Mouse (Mus musculus) cerebellum, postnatal 4 days (tissue): ENCODE data around the gene Pbld1.
A peak's percentile ranks its signal among the peaks of the same experiment; 100 is the strongest.

Experiments
- DNase-seq, 2 experiments: peaks; one replicate each; pipeline ENCODE4 v3.0.0; 2022; ENCODE audit warnings: low spot score in 2 of 2, mixed read lengths in 1 of 2

The Pbld1 gene

DNA sequence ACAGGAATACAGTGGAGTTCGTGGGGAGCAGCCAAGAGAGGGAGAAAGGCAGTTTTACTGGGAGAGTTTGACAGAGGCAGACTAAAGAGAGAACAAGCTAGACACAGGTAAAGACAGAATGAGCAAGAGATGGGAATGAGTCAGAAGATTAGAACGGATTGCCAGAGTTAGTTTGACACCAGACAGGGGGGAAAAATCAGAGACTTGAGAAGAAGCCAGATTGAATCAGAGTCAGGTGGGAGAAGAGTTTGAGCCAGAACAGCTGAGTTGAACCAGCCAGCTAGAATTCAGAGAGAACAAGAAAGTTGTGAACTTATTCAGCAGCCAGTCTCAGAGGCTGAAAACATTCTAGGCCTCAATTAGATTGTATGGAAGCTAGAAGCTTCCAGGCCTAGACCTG, at the start of gene Pbld1:
TSS of gene Pbld1 (plus strand) at position 301 of the 400 bp plus-strand sequence.
- no peak for DNase-seq

DNA sequence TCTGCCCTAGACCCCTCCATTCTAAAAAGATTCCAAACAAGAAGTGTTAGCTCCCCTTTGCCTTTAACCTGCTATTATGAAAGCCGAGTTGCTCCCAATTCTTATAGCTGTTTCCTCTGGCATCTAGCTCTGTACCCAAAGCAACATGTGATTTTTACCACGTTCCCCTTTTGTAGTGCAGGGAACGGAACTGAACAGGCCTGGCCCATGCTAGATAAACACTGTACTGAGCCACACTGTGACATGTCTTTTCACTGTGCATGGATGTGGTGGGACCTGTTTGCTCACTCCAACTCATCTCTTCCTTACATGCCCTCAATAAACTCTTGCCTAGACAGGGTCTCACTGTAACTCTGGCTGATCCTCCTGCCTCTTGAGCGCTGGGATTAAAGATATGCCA, 49.7 kb upstream of the Pbld1 start:
- no peak for DNase-seq

DNA sequence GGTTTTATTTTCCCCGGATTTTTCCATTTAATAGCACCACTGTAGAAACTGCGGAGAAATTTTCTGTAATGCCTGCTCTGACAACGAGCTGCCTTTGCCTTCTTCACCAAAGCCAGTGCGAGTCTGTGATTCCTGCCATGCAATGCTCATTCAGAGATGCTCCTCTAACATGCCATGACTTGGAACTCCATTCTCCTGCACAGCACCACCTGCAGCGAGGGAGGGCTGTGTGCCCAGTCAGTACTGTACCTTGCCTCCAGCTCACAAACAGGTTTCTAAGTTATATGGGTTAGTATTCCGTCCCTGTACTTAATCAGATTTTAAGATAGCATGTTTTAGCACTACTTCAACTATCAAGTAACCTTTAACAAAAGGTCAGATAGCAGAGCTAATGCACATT, 48.4 kb upstream of the Pbld1 start:
- DNase-seq = no peak

DNA sequence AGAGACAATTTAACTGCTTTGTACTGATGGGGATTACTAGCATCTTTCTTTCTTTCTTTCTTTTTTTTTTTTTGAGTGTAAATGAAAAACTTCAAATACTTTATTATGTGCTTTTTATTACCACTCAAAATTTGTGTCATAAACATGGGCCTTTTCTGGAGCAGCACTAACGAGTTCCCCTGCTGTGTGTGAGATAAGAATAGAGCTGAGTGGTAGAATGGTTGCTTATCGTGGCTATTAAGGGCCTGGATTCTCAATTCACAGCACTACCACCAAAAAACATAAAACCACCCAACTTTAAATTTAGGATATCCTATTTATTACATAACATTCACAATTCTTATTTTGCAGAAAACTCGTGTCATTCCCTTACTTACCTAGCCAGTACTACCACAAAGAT, 46.5 kb upstream of the Pbld1 start:
- no peak for DNase-seq

DNA sequence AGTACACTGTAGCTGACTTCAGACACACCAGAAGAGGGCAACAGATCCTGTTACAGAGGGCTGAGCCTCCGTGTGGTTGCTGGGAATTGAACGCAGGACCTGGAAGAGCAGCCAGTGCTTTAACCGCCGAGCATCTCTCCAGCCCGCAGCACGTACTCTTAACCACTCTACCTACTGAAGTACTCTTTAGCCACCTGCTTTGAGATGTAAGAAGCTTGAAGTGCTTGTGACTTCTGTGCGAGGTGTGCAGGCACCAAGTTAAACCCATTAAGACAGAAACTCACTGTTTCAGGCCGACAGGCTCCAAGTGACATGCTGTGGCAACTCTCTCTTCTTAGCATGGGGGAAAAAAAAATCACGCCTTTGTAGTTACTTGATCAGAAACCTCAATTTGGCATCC, 45.8 kb upstream of the Pbld1 start:
- DNase-seq = no peak

DNA sequence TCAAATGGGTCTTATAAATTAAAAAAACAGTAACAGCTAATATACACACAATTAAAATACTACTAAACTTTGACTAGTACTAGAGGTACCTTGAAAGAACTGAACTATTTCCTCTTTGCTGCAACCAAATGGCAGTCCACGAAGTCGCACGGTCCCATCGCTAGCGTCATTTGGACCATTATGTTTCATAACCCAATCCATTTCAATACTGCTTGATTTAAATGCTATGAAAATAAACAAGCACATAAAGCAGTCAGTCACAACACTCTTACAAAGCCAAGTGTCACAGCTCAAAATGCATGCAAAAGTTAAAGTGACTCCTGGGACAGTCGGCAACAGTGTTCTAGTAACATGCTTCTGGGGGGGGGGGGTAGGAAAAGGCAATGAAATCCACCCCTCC, 40.7 kb upstream of the Pbld1 start:
- DNase-seq = no peak

DNA sequence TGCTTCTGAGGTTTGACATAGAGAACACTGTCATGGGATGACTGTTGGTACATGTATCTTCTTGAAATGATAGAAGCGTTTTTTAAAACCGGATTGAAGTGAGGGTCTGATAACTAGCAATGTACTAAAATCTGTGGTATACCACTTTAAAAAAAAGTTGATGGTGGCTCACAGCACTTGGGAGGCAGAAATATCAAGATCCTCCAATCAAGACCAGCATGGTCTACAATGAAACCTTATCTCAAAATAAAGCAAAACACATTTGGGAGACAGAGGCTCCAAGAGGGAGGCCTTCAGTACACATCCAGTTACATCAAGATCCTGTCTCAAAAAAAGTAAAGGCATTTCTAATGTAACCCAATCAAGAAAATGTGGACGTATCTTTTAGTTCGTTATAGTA, 38.3 kb upstream of the Pbld1 start:
- no peak for DNase-seq

DNA sequence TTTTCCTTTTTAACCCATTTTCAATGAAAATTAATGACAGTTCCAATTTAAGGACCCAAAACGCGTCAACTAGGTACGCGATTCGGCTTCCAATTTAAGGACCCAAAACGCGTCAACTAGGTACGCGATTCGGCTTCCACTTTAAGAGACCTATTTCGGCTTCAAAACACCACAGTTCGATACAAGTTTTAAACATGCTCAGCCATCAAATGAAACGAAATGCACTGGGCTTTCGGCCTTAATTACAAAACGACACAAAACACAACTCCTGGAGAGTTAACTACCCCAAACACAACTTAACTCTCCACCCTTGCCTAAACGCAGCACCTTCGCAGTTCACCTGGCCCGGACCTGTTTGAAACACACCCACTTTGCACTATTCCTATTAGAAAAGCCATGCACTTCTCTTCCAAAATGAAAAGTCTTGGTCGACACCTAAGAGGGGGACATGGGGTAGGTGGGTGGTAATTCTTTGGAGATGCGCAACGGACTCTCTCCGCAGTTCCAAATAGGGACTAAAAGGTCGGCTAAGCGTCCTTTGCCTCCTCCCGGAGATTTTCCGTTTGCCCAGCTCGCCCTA, 37.3 kb upstream of the Pbld1 start:
- DNase-seq = no peak

DNA sequence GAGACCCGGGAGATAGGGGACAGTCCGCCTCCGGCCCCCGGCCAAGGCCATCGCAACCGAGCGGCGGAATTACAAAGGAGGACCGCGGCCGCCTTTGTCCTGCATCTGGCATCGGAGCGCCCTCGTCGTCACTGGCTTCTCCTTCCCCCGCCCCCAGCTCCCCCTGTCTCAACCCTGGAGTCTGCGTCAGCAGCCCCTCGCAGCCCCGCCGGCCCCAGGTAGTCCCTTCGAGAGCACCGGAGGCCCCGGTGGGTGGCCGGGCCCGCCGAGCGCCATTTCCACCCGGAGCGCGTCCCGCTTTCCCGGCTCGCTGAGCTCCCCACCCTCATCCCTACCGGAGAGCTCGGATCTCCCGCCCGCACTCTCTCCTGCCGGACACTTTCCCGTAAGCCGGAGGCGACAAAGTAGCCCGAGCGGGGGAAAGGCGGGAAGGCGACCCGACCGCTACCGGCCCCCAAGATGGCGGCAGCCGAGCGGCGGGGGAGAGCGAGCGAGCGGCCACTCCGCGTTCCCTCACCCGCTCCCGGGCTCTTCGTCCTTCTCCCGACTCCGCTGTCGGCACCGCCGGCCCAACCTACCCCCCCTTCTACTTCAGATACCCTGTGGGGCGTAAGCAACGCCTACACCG, 36.7 kb upstream of the Pbld1 start:
- DNase-seq = peak; percentile 46 to 73

DNA sequence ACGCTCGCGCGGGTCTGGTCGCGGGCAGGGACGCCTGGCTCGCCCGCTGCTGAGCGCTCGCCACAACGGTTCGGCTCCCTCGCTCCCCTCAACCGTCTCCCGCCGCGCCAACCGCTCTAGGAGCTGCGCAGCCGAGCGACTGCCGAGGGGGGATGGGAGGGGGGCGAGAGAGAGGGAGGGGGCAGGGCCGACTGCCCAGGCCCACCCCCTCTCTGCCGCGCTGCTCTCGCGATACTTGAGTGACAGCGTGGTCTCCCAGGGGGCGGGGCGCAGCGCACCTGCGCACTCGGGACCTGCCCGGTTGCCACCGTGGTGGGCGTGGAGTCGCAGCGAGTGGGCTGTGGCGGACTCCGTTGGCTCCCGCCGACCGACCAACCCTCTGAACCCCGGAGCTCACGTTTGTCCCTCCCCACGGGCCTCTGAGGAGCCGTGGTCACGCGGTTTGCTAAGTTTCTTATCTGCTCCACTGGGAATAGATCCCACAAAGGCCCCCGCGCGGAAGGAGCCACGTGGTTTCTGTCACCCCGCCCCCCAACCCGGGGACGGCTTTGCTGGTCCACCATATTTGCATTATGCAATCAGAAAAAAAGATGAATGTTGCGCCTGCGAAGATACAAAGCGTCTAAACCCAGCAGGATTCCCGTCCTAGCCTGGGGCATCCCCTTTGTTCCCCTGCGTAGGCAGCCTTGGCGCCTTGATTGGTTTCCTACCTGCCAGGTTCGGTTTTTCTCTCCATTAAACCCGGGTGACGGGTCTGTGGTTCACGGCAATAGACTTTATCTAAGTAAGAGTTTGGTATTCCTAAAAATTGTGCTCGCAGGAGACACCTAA, 36.0 kb upstream of the Pbld1 start, which contains the start of the genes Hnrnph3 and Pbld2:
TSS of gene Hnrnph3 (minus strand) at position 469 of the 831 bp plus-strand sequence.
TSS of gene Pbld2 (plus strand) at position 567 of the 831 bp plus-strand sequence.
- peak; percentile 98 to 99 for DNase-seq

DNA sequence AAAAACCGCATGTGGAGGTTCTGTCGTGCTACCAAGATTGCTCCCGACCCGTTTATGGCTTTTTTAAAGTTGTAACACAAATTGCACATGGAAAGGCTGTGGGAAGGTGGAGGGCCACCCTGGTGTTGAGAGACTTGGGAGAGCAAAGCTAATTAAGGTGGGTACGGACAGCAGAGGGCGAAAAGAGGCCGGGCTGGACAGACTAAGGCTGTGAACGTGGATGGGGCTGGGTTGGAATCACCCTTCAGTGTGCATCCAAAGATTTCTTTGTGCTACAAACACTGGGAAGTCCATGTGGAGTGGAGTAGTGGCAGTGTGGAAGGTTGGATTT, 35.4 kb upstream of the Pbld1 start:
- peak; percentile 27 to 64 for DNase-seq

DNA sequence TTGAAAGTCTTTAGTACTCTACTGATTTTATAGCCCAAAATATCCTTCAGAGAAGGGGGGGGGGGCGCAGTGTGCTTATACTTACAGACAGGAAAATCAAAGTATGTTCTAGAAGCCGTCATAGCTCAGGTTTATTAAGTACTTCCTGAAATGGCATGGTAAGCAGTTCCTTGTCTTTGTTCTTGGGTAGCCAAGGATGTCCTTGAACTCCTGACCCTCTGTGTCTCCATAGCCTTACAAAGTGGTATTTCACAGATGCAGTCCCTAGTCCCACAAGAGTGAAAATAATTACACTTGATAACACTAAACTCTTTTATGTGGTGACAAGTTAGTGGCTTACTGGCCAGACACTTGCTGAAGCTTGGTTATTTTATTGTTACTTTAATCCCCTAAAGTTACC, 34.9 kb upstream of the Pbld1 start:
- DNase-seq = no peak

DNA sequence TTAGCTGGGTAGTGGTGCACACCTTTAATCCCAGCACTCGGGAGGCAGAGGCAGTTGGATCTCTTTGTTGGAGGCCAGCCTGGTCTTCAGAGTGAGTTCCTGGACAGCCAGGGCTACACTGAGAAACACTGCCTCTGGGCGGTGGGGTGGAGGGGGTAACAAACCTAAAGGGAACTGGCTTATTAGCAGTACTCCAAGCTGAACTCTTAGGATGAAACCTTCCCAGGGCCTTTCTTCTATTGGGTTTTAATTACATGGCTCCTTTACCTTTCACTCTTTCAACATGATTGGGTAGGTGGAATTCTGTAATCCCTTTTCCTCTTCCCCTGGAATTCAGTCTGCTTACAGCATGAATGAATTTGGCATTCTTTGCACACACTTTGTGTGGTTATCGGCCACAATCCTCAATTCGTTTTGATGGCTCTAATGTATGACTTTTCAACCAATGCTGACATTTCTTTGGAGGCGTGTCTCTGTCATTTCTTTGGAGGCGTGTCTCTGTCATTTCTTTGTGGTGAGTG, 34.4 kb upstream of the Pbld1 start:
- no peak for DNase-seq

DNA sequence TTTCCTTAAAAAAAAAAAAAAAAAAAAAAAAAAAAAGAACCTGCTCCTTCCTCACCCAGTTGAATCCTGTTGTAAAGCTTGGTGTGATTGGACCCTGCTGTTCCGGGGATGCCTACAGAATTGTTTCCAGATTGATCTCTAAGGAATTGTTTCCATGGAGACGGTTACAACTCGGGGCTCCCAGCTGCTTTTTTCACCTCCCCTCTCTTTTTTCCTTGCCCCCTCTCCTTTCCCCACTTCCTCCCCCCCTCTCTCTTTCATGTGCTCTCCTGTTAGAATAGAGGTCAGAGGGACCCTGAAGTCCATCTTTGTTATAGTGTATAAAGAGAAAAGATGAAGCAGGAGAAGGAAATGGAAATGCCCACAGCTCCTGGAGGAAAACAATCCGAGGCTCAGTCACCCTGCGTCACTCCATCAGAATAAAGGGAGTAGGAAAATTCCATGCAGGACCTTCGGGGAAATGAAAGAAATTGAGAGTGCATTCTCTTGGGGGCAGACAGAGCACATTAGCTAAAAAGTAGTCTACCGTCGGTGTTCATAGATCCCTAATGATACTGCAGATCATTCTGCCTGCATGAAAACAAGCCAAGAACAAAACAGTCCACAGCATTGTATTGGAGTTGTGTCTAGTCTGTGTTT, 33.7 kb upstream of the Pbld1 start:
- no peak for DNase-seq

DNA sequence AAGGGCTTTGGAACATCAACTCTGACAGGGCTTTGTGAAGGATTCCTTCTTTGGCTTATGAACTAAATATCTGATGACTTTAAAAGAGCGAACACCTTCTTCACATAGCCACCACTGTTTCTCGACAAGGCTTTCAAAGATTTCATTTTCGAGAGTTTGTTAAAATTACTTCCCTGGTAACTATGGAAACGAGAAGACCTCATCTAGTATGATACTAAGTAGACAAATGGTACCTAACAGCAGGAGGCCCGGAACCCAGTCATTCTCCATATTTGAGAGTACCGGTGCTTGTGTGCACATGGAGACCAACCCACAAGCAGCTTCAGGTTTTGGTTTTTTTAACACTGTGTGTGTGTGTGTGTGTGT, 33.2 kb upstream of the Pbld1 start:
- no peak for DNase-seq

DNA sequence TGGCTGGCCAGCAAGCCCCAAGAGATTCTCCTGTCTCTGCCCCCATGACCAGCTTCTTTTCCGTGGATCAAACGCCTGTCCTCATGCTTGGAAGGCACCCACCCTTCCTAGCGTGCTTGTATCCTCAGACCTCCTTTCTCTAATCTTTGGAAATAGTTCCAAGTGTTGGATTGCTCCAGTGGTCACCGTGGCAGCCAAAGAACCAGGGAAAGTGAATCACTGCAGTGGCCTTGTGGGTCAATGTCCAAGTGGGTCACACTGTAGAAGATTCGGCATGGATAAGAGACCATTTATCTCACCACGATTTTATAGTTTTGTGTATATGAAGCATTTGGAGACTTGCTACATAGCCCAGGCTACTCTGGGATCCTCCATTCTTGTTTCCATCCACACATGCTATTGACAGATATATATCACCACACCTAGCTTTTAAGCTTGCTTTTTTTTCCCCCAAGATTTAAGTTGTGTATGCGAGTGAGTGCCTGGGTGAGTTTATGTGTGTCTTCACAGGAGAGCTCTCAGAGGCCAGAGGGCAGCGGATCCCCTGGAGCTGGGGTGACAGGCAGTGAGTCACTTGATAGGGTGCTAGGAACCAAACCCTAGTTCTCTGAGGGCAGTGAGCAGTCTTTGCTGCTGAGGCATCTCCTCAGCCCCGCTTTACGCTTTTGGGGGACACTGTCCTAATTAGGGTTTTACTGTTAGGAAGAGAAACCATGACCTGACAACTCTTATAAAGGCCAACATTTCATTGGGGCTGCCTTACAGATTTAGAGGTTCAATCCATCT, 32.4 kb upstream of the Pbld1 start:
- no peak for DNase-seq

DNA sequence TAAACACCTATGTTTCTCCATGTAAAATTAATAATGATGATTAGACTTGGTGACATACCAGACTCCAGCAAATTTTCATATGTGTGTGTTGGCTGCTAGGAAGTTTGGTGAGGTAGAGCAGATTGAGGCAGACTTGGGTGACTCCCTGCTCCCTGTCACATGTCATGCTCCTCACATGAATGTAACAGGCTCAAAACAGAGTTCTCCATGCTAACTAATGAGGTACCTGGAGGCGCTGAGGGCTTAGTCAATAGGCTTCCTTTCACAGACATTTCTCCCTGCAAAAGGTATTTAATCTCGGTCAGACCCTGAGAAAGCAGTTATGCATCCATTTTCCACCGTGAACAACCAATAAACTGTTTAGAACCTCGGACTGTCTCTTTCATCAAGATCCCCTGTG, 31.6 kb upstream of the Pbld1 start:
- no peak for DNase-seq

DNA sequence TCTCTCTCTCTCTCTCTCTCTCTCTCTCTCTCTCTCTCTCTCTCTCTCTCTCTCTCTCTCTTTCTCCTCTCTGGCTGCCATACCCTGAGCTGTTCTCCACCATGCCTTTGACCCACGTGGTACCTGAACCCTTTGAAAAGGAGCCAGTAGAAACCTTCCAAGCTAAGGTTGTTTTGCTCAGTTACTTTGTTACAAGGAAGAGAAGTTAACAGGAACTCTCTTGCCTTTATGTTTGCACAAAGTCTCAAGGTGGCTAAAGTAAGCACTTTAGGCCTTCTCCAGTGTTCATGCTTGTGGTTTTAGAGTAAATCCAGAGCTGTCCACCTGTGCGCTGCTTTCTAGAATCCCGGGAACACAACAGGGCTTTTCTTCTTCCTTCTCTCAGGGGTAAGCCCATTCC, 27.7 kb upstream of the Pbld1 start:
- DNase-seq = no peak

DNA sequence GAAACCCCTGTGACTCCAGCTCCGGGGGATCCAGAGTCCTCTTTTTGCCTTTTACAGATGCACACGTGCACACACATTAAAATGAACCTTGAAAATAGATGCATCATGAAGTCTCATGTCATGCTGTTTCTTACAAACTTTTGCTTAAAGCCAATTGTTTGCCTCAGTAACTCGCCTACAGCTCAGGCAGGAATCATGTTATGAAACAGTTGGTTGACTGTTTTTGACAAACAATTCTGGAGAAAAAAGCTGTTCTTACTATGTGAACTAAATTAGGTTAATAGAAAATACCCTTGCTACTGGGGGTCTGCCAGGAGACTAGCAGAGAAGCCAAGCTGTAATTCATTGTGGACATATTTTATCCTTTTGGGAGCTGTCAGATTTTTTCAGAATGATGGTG, 27.0 kb upstream of the Pbld1 start:
- no peak for DNase-seq

DNA sequence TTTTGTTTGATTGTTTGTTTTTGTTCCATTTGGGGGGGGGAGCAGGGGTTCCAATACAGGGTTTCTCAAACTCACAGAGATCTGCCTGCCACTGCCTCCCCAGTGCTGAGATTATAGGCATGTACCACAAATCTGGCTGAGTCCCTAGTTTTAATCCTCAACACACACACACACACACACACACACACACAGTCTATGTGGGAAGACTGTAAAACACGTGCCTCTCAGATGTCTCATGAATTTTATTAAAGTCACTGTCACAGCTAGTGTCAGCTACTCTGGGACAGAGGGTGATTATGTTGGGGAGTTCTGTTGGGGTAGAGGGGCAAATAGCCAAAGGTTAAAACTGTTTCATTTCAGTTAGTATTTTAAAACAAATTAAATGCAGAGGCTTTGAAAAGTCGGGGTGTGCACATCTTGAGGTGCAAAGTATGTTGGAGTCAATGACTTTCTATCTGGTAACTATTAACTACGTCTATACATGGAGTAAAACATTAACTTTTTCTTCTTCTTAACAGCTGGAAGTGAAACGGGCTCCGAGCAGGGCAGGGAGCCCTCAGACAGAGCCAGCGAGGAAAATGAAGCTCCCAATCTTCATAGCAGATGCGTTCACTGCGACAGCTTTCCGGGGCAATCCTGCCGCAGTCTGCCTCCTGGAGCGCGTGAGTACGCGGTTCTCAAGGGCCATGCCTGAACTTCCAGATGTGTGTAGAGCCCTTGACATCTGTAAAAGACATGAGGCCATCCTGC, 21.2 kb upstream of the Pbld1 start:
- no peak for DNase-seq
